Mouse (Mus musculus) neutrophil, adult 65 days (primary cell): ENCODE measurements around the gene Setd5. TPM values are rescaled to one million over a fixed set of nuclear protein-coding genes. Genes with fewer than 3 reads are reported as not detected.

ENCODE experiments used
- total RNA-seq: library from RNA; stranded (reverse); gene quantifications from 2 replicates; pipeline ENCODE4 v1.2.4, GENCODE M21; 2023

The Setd5 gene
- total RNA-seq = 52.0 and 79.0 TPM in 2 replicates

DNA sequence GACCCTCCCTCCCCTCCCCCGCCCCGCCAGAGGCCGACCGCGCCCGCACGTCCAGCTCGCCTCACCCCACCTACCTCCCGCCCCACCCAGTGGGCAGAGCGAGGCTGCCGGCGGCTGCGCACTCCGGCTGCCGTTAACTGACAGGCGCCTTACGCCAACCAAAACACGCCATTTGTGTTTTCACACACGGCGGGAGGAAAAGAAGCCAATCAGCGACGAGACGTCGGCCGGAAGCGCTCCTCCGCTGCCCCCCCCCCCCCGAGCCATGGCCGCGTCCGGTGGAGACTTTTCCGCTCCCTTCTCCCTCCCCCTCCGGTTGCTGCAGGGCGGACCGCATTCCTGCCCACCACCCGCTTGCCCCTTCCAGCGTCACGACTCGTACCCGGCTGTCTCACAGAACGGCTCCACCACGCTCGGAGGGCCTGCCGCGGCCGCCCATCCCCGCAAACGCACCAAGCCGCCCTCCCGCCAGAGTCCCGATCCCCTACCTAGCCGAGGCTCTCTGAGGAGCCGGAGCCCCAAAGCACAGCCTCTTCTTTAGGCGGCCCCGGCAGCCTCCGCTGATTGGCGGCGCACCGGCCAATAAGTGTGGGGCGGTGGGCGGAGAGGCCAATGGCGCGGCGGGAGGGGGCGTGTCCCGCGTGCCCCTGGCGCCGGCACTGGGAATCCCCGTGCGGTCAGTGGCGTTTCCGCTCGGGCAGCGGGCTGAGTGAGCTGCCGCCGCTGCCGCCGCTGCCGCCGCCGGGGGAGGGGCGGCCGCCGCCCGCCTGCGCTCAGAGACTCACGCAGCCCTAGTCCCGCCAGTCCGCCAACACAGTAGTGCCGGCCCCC is at the start of gene Setd5:
Gene Setd5 (plus strand): TSS at position 680 of the 831 bp plus-strand sequence.

DNA sequence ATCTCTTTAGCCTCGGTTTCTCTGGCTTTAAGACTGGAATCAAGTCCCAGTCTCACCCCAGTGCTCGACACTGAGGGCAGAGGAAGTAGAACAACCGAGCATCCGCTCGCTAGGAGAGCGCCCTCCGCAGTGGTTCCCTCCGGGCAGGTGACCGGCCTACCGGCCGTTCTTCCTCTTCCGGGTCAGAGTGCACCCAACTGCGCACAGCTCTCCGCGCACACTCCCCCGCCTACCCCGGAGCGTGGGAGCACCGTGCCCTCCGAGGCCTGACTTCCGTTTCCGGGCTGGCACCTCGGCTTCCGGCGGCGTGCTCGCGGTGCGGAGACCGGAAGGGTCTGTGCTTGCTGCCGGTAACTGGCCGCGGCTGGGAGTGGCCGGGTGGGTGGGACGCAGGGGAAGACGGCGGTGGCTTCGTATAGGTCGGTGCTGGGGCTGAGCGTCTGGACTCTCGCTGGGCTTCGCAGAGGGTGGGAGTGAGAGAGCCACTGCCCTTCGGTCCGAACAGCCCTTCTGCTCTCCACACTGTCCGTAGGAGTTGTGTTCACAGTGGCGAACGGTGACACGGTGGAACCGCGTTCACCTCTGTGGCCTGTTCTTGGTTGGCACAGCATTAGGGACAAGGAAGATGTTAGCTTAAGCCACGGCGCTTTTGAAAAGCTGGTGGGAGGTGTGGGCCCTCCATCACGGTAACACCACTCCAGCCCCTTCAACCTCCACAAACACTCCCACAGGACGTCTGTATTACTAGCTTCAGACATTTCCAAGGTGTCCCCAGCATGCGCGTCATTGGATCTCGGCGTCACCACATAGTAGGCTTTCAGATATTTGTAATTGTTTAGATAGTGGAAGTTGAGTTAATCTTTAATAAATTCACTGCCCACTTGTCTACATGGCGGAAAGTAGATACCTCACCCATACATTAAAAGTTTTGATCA is 30.9 kb upstream of the Setd5 start, which contains the start of gene Thumpd3:
Gene Thumpd3 (plus strand): TSS at position 185 of the 935 bp plus-strand sequence.

DNA sequence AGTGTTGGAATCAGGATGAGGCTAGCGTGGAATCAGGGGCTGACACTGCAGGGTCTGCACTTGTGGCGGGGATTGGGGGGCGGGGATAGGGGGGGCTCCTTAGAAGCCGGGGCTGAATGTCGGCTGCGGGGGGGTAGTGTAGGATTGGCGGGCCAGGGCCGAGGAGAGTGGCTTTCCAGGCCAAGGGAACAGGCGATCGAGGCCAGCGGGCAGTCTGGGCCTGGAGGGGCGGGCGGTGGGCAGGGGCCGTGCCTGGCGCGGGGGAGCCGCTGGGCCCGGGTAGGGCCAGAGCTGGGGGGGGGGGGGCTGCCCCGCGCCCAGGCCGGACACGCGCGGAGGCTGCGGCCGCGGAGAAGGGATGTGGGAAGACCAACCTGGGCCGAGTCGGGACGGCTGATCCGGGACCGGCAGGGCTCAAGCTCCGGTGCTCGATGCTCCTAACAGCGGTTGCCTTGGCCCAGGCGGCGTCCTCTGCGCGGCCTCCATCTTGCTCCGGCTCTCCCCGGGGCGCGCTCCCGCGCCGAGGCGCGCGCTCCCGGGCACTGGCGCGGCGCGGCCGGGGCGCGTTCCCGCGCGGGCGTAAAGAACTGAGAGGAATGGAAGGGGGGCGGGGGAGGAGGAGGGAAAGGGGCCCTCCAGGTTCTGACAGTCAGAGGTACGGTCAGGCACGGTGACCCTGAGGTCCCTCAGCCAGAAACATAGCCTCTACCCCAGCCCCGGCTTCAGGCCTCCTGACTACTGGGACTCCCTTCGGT is 117.9 kb downstream of the Setd5 start, which contains the start of gene Lhfpl4:
Gene Lhfpl4 (minus strand): TSS at position 544 of the 755 bp plus-strand sequence.

Other genes with a start within 250 kb of the Setd5 start
- 2.1 and 3.6 TPM in 2 replicates for gene Srgap3, start 130.1 kb upstream of the Setd5 start, total RNA-seq
- gene Thumpd3, start 31.1 kb upstream of the Setd5 start, total RNA-seq = 17.2 and 18.3 TPM in 2 replicates
- 0.44 and 0.66 TPM in 2 replicates for gene Lhfpl4, start 118.0 kb downstream of the Setd5 start, total RNA-seq
- gene Mtmr14, start 160.5 kb downstream of the Setd5 start, total RNA-seq = 64.5 and 81.3 TPM in 2 replicates
- gene Cpne9, start 204.9 kb downstream of the Setd5 start, total RNA-seq = 0.54 and 0.95 TPM in 2 replicates
- gene Brpf1, start 229.8 kb downstream of the Setd5 start, total RNA-seq = 130 and 175 TPM in 2 replicates
- 11.9 and 13.8 TPM in 2 replicates for gene Ogg1, start 249.6 kb downstream of the Setd5 start, total RNA-seq